Mouse (Mus musculus) frontal cortex, postnatal 14 days (tissue): ENCODE measurements around the gene Ubtd2.

Source experiments
- DNase-seq, 2 experiments: peaks; one replicate each; pipeline ENCODE4 v3.0.0; 2022; ENCODE audit warnings: low spot score in 2 of 2

The Ubtd2 gene

DNA sequence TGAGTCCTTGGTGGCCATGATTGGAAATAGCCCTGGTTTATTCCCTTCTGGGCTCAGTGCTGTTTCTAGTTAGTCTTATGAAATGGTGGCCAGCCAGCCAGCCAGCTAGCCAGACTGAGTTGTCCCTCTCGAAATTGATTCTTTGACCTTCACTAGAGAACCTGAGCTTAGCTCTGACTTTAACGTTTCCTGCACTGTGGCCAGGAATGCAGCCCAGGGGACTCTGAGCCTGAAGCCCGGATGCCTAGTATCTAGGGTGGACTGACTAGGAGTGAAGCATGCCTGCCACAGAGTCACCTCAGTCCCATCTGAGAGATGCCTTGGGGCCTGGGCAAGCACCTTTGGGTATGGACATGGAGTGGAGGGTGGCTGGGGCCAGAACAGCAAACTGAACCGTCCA is 109.5 kb downstream of the Ubtd2 start:
- DNase-seq = no peak

DNA sequence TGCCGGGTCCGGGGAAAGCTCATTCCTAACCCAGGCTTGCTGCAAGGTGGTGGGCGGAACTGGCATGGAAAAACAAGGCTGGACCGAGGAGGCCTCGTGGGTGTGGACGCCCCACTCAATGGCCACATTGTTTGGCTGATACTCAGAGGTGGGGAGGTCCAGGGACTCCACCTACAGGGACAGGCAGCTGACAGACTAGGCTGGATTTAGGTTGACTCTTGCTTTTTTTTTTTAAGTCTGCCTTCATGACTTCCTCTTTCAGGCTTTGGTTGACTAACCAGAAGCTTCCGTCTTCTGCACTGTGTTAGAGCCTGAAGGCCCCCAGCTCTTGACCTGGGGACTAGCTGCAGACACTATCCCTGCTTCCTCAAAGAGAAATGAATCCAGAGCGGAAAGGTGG is 109.9 kb downstream of the Ubtd2 start:
- no peak for DNase-seq

- DNase-seq = no peak
Observed at GRCm38 (mm10) chr11:32566184-32566583, 111.0 kb downstream of the Ubtd2 start.
